Mouse (Mus musculus) layer of hippocampus, adult 8-10 months (tissue): ENCODE results near the gene Tpd52l1. TPM values are rescaled to one million over a fixed set of nuclear protein-coding genes. Genes with fewer than 3 reads are reported as not detected.

Experiments
- DNase-seq, 2 experiments: peaks; one replicate each; pipeline ENCODE4 v3.0.0; 2022; ENCODE audit warnings: low spot score in 2 of 2
- total RNA-seq, 4 experiments: library from RNA; stranded (reverse); gene quantifications; 2 replicates each; pipeline ENCODE4 v1.2.4; 2022

Gene Tpd52l1
- total RNA-seq, 4 experiments from 2014 or later = 29.8 to 32.1 (median 31.4) TPM

- DNase-seq = no peak
These were observed 94.7 kb downstream of the Tpd52l1 start for GRCm38 (mm10) chr10:31351056-31351455.

GRCm38 (mm10) chr10:31346401-31346800 is 99.4 kb downstream of the Tpd52l1 start:
- no peak for DNase-seq

GRCm38 (mm10) chr10:31336432-31336831 is 109.3 kb downstream of the Tpd52l1 start:
- peak in 1 of 2 experiments; percentile 7 for DNase-seq

- DNase-seq = no peak
These were observed 114.5 kb downstream of the Tpd52l1 start for GRCm38 (mm10) chr10:31331225-31331775.

- DNase-seq = no peak
These were observed 115.3 kb downstream of the Tpd52l1 start for GRCm38 (mm10) chr10:31330286-31330962.

GRCm38 (mm10) chr10:31329436-31329835 is 116.3 kb downstream of the Tpd52l1 start:
- DNase-seq = no peak

GRCm38 (mm10) chr10:31318491-31318890 is 127.3 kb downstream of the Tpd52l1 start:
- DNase-seq = no peak

- DNase-seq = peak; percentile 30 to 56
These were observed 132.6 kb downstream of the Tpd52l1 start, which contains the start of gene Hddc2 for GRCm38 (mm10) chr10:31312865-31313848. Gene Hddc2, plus strand, starts transcription at chr10:31313383.

GRCm38 (mm10) chr10:31307024-31307598 is 138.6 kb downstream of the Tpd52l1 start:
- DNase-seq = no peak

- DNase-seq = no peak
These were observed 142.3 kb downstream of the Tpd52l1 start for GRCm38 (mm10) chr10:31303446-31303845.

GRCm38 (mm10) chr10:31300292-31300691 is 145.5 kb downstream of the Tpd52l1 start:
- DNase-seq = no peak

GRCm38 (mm10) chr10:31298921-31299574 is 146.7 kb downstream of the Tpd52l1 start:
- peak; percentile 29 to 66 for DNase-seq

- DNase-seq = no peak
These were observed 147.5 kb downstream of the Tpd52l1 start for GRCm38 (mm10) chr10:31298263-31298662.

GRCm38 (mm10) chr10:31297106-31297505 is 148.7 kb downstream of the Tpd52l1 start:
- no peak for DNase-seq

GRCm38 (mm10) chr10:31296458-31296857 is 149.3 kb downstream of the Tpd52l1 start:
- no peak for DNase-seq

GRCm38 (mm10) chr10:31295705-31296104 is 150.1 kb downstream of the Tpd52l1 start:
- no peak for DNase-seq

- DNase-seq = no peak
These were observed 156.9 kb downstream of the Tpd52l1 start for GRCm38 (mm10) chr10:31288697-31289390.

- DNase-seq = no peak
These were observed 158.0 kb downstream of the Tpd52l1 start for GRCm38 (mm10) chr10:31287787-31288186.
